Mouse (Mus musculus) yolk sac, embryonic 10.5 days (tissue): ENCODE measurements around the gene Hsf2bp.
A peak's percentile ranks its signal among the peaks of the same experiment; 100 is the strongest.
"Not testable (repeated sequence)": the region's sequence is repeated elsewhere in the genome, so short reads cannot be mapped to it uniquely, and the experiment has no call there.

ENCODE experiments used
- DNase-seq: peaks from one replicate; pipeline ENCODE4 v3.0.0-alpha.2; 2017; ENCODE audit warnings: low spot score

Gene Hsf2bp

GRCm38 (mm10) chr17:32035609-32036508 is at the start of gene Hsf2bp, which contains the start of gene Rrp1b:
Gene Hsf2bp (minus strand): TSS chr17:32036349.
Gene Rrp1b (plus strand): TSS chr17:32036100.
- DNase-seq: peak; percentile 82

GRCm38 (mm10) chr17:32083351-32083750 is 47.2 kb upstream of the Hsf2bp start:
- no peak for DNase-seq

GRCm38 (mm10) chr17:32075164-32075563 is 39.0 kb upstream of the Hsf2bp start:
- peak; percentile 30 for DNase-seq

GRCm38 (mm10) chr17:32074658-32075057 is 38.5 kb upstream of the Hsf2bp start:
- DNase-seq: no peak

GRCm38 (mm10) chr17:32073359-32073758 is 37.2 kb upstream of the Hsf2bp start:
- DNase-seq: peak; percentile 54

- DNase-seq: no peak
These were observed 32.7 kb upstream of the Hsf2bp start for GRCm38 (mm10) chr17:32068810-32069209.

GRCm38 (mm10) chr17:32068381-32068780 is 32.2 kb upstream of the Hsf2bp start:
- no peak for DNase-seq

GRCm38 (mm10) chr17:32067541-32067940 is 31.4 kb upstream of the Hsf2bp start:
- DNase-seq: peak; percentile 24

GRCm38 (mm10) chr17:32064762-32065161 is 28.6 kb upstream of the Hsf2bp start:
- DNase-seq: not testable (repeated sequence)

- no peak for DNase-seq
These were observed 27.5 kb upstream of the Hsf2bp start for GRCm38 (mm10) chr17:32063654-32064053.

GRCm38 (mm10) chr17:32061219-32061618 is 25.1 kb upstream of the Hsf2bp start:
- DNase-seq: no peak

- no peak for DNase-seq
These were observed 22.9 kb upstream of the Hsf2bp start for GRCm38 (mm10) chr17:32059084-32059483.

GRCm38 (mm10) chr17:32057843-32058242 is 21.7 kb upstream of the Hsf2bp start:
- no peak for DNase-seq

- DNase-seq: no peak
These were observed 17.5 kb upstream of the Hsf2bp start for GRCm38 (mm10) chr17:32053677-32054076.

- DNase-seq: no peak
These were observed 16.3 kb upstream of the Hsf2bp start for GRCm38 (mm10) chr17:32052237-32053080.

- no peak for DNase-seq
These were observed 14.5 kb upstream of the Hsf2bp start for GRCm38 (mm10) chr17:32050609-32051008.

GRCm38 (mm10) chr17:32049914-32050313 is 13.8 kb upstream of the Hsf2bp start:
- no peak for DNase-seq

- DNase-seq: no peak
These were observed 12.2 kb upstream of the Hsf2bp start for GRCm38 (mm10) chr17:32048351-32048750.

GRCm38 (mm10) chr17:32046541-32046940 is 10.4 kb upstream of the Hsf2bp start:
- DNase-seq: no peak

GRCm38 (mm10) chr17:32040263-32040662 is 4.1 kb upstream of the Hsf2bp start:
- no peak for DNase-seq

- peak; percentile 42 for DNase-seq
These were observed 625 bp upstream of the Hsf2bp start for GRCm38 (mm10) chr17:32036509-32037438.

GRCm38 (mm10) chr17:32034322-32034721 is 1.8 kb downstream of the Hsf2bp start:
- no peak for DNase-seq
